Mouse (Mus musculus) midbrain, embryonic 10.5 days (tissue): ENCODE data around the gene Tenm4. TPM values are rescaled to one million over a fixed set of nuclear protein-coding genes. Genes with fewer than 3 reads are reported as not detected.

Experiments
- DNase-seq: peaks from one replicate; pipeline ENCODE4 v3.0.0-alpha.2; 2017; ENCODE audit warnings: low spot score
- H3K27ac ChIP-seq: fragments of 300-500 bp; sonication (generic); replicated peaks from 2 replicates; pipeline ENCODE4 v1.5.1; 2016; ENCODE audit warnings: mild to moderate bottlenecking
- H3K27me3 ChIP-seq: fragments of 300-500 bp; sonication (generic); 2 replicates; pipeline ENCODE4 v1.6.1; 2016; ENCODE audit warnings: low read depth, mild to moderate bottlenecking; ENCODE audit not compliant: poor library complexity, severe bottlenecking
- H3K36me3 ChIP-seq: fragments of 300-500 bp; sonication (generic); 2 replicates; pipeline ENCODE4 v1.6.1; 2016; ENCODE audit warnings: mild to moderate bottlenecking, moderate library complexity
- H3K4me1 ChIP-seq: fragments of 300-500 bp; sonication (generic); 2 replicates; pipeline ENCODE4 v1.6.1; 2016
- H3K4me3 ChIP-seq: fragments of 300-500 bp; sonication (generic); 2 replicates; pipeline ENCODE4 v1.5.1; 2016; ENCODE audit warnings: mild to moderate bottlenecking, moderate library complexity
- H3K9me3 ChIP-seq: fragments of 300-500 bp; sonication (generic); replicated peaks from 2 replicates; pipeline ENCODE4 v1.6.1; 2016; ENCODE audit warnings: mild to moderate bottlenecking
- WGBS: fragments of 180-500 bp; shearing (Covaris S2); methylation state at CpG from one replicate; pipeline ENCODE4 v1.1.7; 2016; 5-methylcytosine and 5-hydroxymethylcytosine counted together
- polyA plus RNA-seq: library from polyadenylated mRNA; unstranded; fragments of >200 nt; fragmentation: Nextera tagmentation; extraction: Ambion mirVana; gene quantifications from 2 replicates; pipeline ENCODE4 v1.2.1, GENCODE M21; 2016

Gene Tenm4
- polyA plus RNA-seq, 1 experiment from 2014 or later, result 27.4 TPM

GRCm38 (mm10) chr7:96272068-96272467, 101.0 kb downstream of the Tenm4 start:
- H3K4me1 ChIP-seq, result peaks cover 42% of the 10 kb centered on the region
- H3K9me3 ChIP-seq, result peaks cover 13% of the 10 kb centered on the region
- DNase-seq, result no peak
- peaks cover 11% of the 10 kb centered on the region; the same call in 1 of the 2 replicates for H3K27me3 ChIP-seq
- WGBS, result 40% methylated on average over 3 of the region's 3 CpGs
- H3K4me3 ChIP-seq, result no peak overlapping the region
- H3K36me3 ChIP-seq, result peaks cover 13% of the 10 kb centered on the region
- 0 out of 2 replicates have a peak overlapping the region, but pooled peaks have one; percentile 33 for H3K27ac ChIP-seq

- H3K27ac ChIP-seq, result no peak overlapping the region
- H3K36me3 ChIP-seq, result peaks cover 13% of the 10 kb centered on the region
- no peaks in the 10 kb centered on the region; the same call in 1 of the 2 replicates for H3K27me3 ChIP-seq
- peaks cover 13% of the 10 kb centered on the region for H3K9me3 ChIP-seq
- DNase-seq, result no peak
- peaks cover 57% of the 10 kb centered on the region for H3K4me1 ChIP-seq
- WGBS, result 91% methylated on average over 2 of the region's 2 CpGs
- no peak overlapping the region for H3K4me3 ChIP-seq
Observed at GRCm38 (mm10) chr7:96274486-96274885, 103.4 kb downstream of the Tenm4 start.

- peaks cover 27% of the 10 kb centered on the region for H3K4me1 ChIP-seq
- no peak overlapping the region for H3K4me3 ChIP-seq
- peaks cover 13% of the 10 kb centered on the region for H3K9me3 ChIP-seq
- 52% methylated on average over 10 of the region's 10 CpGs for WGBS
- H3K27ac ChIP-seq, result peak overlapping the region; percentile 57
- H3K27me3 ChIP-seq, result no peaks in the 10 kb centered on the region
- H3K36me3 ChIP-seq, result peaks cover 13% of the 10 kb centered on the region
- DNase-seq, result no peak
Observed at GRCm38 (mm10) chr7:96277550-96277949, 106.5 kb downstream of the Tenm4 start.

- H3K4me3 ChIP-seq, result no peak overlapping the region
- H3K27me3 ChIP-seq, result no peaks in the 10 kb centered on the region
- H3K27ac ChIP-seq, result peak overlapping the region; percentile 57
- peak; percentile 27 for DNase-seq
- H3K9me3 ChIP-seq, result peaks cover 13% of the 10 kb centered on the region
- WGBS, result 65% methylated on average over 11 of the region's 11 CpGs
- peaks cover 13% of the 10 kb centered on the region for H3K36me3 ChIP-seq
- H3K4me1 ChIP-seq, result peaks cover 27% of the 10 kb centered on the region
Observed at GRCm38 (mm10) chr7:96278378-96278777, 107.3 kb downstream of the Tenm4 start.

- WGBS, result 88% methylated on average over 4 of the region's 4 CpGs
- no peak for DNase-seq
- no peak overlapping the region for H3K4me3 ChIP-seq
- no peak overlapping the region for H3K27ac ChIP-seq
- peaks cover 34% of the 10 kb centered on the region for H3K4me1 ChIP-seq
- H3K36me3 ChIP-seq, result no peaks in the 10 kb centered on the region
- no peaks in the 10 kb centered on the region for H3K9me3 ChIP-seq
- no peaks in the 10 kb centered on the region for H3K27me3 ChIP-seq
Observed at GRCm38 (mm10) chr7:96280795-96281194, 109.7 kb downstream of the Tenm4 start.

GRCm38 (mm10) chr7:96290576-96290975, 119.5 kb downstream of the Tenm4 start:
- Histone ChIP-seq H3K4me3 (no peak overlapping the region), H3K27me3 (no peaks in the 10 kb centered on the region), H3K9me3 (no peaks in the 10 kb centered on the region), H3K36me3 (peaks cover 8% of the 10 kb centered on the region), H3K4me1 (peaks cover 4% of the 10 kb centered on the region), H3K27ac (no peak overlapping the region)
- DNase-seq, result no peak
- WGBS, result 69% methylated on average over 2 of the region's 2 CpGs

- Histone ChIP-seq H3K27ac (no peak overlapping the region), H3K9me3 (no peaks in the 10 kb centered on the region), H3K36me3 (peaks cover 8% of the 10 kb centered on the region), H3K27me3 (no peaks in the 10 kb centered on the region), H3K4me1 (peaks cover 9% of the 10 kb centered on the region), H3K4me3 (no peak overlapping the region)
- DNase-seq, result no peak
- 94% methylated on average over 5 of the region's 5 CpGs for WGBS
Observed at GRCm38 (mm10) chr7:96295959-96296358, 124.9 kb downstream of the Tenm4 start.

GRCm38 (mm10) chr7:96300826-96301397, 129.9 kb downstream of the Tenm4 start:
- Histone ChIP-seq H3K27me3 (no peaks in the 10 kb centered on the region), H3K27ac (no peak overlapping the region), H3K4me1 (peaks cover 51% of the 10 kb centered on the region), H3K36me3 (no peaks in the 10 kb centered on the region), H3K4me3 (no peak overlapping the region), H3K9me3 (no peaks in the 10 kb centered on the region)
- no peak for DNase-seq
- WGBS, result 83% methylated on average over 8 of the region's 8 CpGs

GRCm38 (mm10) chr7:96301813-96302212, 130.8 kb downstream of the Tenm4 start:
- Histone ChIP-seq H3K4me3 (no peak overlapping the region), H3K27ac (no peak overlapping the region), H3K9me3 (no peaks in the 10 kb centered on the region), H3K27me3 (no peaks in the 10 kb centered on the region), H3K36me3 (no peaks in the 10 kb centered on the region), H3K4me1 (peaks cover 57% of the 10 kb centered on the region)
- 76% methylated on average over 3 of the region's 3 CpGs for WGBS
- DNase-seq, result no peak

- no peaks in the 10 kb centered on the region for H3K36me3 ChIP-seq
- no peaks in the 10 kb centered on the region for H3K27me3 ChIP-seq
- peaks cover 75% of the 10 kb centered on the region for H3K4me1 ChIP-seq
- H3K9me3 ChIP-seq, result no peaks in the 10 kb centered on the region
- H3K4me3 ChIP-seq, result no peak overlapping the region
- no peak for DNase-seq
- 0 out of 2 replicates have a peak overlapping the region, but pooled peaks have one; percentile 1 for H3K27ac ChIP-seq
- WGBS, result 24% methylated on average over 2 of the region's 2 CpGs
Observed at GRCm38 (mm10) chr7:96303963-96304362, 132.9 kb downstream of the Tenm4 start.

- no peaks in the 10 kb centered on the region for H3K27me3 ChIP-seq
- no peaks in the 10 kb centered on the region for H3K36me3 ChIP-seq
- H3K9me3 ChIP-seq, result no peaks in the 10 kb centered on the region
- H3K27ac ChIP-seq, result no peak overlapping the region; the same call in 1 of the 2 replicates
- peaks cover 75% of the 10 kb centered on the region for H3K4me1 ChIP-seq
- WGBS, result 82% methylated on average over 5 of the region's 5 CpGs
- no peak overlapping the region for H3K4me3 ChIP-seq
- DNase-seq, result no peak
Observed at GRCm38 (mm10) chr7:96305382-96305935, 134.4 kb downstream of the Tenm4 start.

GRCm38 (mm10) chr7:96308106-96308505, 137.1 kb downstream of the Tenm4 start:
- Histone ChIP-seq H3K27ac (peak overlapping the region; percentile 1; the same call in 1 of the 2 replicates), H3K27me3 (no peaks in the 10 kb centered on the region), H3K4me3 (no peak overlapping the region), H3K4me1 (peaks cover 50% of the 10 kb centered on the region), H3K9me3 (no peaks in the 10 kb centered on the region), H3K36me3 (no peaks in the 10 kb centered on the region)
- 54% methylated on average over 6 of the region's 6 CpGs for WGBS
- DNase-seq, result no peak

- H3K27me3 ChIP-seq, result no peaks in the 10 kb centered on the region
- no peak overlapping the region for H3K4me3 ChIP-seq
- no peak for DNase-seq
- no peak overlapping the region for H3K27ac ChIP-seq
- WGBS, result 91% methylated on average over 4 of the region's 4 CpGs
- H3K9me3 ChIP-seq, result peaks cover 14% of the 10 kb centered on the region
- H3K4me1 ChIP-seq, result peaks cover 7% of the 10 kb centered on the region; the same call in 1 of the 2 replicates
- peaks cover 17% of the 10 kb centered on the region for H3K36me3 ChIP-seq
Observed at GRCm38 (mm10) chr7:96329343-96329742, 158.3 kb downstream of the Tenm4 start.
